Mouse (Mus musculus): Measurements from ENCODE around the gene Pgam2. TPM values are rescaled to one million over a fixed set of nuclear protein-coding genes. Genes with fewer than 3 reads are reported as not detected.

The Pgam2 gene
- total RNA-seq (2021) = 1,000 to 10,000 TPM; 1,561 to 1,711 TPM
- long read RNA-seq, experiment 1, transcript Pgam2-201 (3 exons, 840 nt) = major isoform, 1,683 of 1,789 reads
- long read RNA-seq, experiment 1, partial matches to known transcripts = 96 of 1,789 reads
- long read RNA-seq, experiment 1, other reads (novel, unspliced or antisense) = 10 of 1,789 reads
- long read RNA-seq, experiment 2, transcript Pgam2-201 (3 exons, 840 nt) = major isoform, 1,469 of 1,580 reads
- long read RNA-seq, experiment 2, partial matches to known transcripts = 105 of 1,580 reads
- long read RNA-seq, experiment 2, other reads (novel, unspliced or antisense) = 6 of 1,580 reads

- no peak for DNase-seq (ENCODE audit: low spot score in 2 of 2)
Measured at GRCm38 (mm10) chr11:5803551-5803981, at the start of gene Pgam2. Pgam2 (minus strand) TSS chr11:5803733.

GRCm38 (mm10) chr11:5852314-5852713, 48.8 kb upstream of the Pgam2 start:
- no peak for DNase-seq (ENCODE audit: low spot score in 2 of 2)

DNA sequence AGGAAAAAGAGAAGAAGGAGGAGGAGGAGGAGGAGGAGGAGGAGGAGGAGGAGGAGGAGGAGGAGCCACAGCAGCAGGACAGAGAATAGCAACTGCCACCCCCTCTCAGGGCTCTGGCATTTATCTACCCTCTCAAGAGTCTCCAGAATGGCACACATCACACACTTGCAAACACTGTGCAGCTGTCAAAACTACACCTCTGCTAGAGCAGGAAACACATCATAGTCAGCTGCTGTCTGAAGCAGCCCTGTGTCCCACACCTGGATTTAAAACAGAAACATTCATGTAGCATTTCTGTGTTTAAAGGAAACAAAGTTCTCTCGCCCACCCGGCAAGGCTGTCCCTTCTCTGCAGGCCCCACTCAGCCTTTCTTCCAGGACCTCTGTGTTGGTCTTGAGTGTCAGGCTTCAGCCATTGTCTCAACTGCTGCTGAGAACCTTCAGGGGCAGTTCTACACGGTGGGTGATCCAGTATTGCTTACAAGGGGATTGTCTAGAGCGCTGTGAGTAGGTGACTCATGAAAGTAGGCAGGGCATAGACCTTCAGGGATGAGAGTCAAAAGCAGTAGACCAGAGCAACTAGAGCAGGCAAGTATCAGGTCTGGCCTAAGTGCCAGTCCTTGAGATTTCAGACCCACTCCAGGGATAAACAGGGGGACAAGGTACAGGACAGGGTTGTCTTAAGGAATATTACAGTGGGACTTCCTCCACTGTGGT, 47.6 kb upstream of the Pgam2 start:
- DNase-seq (ENCODE audit: low spot score in 2 of 2) = no peak

DNA sequence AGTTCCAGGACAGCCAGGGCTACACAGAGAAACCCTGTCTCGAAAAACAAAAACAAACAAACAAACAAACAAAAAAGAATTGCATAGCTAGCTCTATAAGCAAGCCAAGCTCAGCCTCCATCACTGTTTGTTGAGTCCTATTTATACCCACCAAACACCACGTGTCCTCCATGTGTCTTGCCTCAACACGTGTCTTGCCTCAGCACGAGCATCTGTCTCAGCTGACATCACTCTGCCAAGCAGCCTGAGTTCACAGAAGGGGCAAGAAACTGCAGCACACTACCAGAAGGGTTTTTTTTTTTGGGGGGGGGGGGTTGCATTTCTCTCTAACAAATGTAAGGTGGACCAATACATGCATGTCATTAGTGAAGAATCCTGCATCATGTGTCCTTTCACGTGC, 46.9 kb upstream of the Pgam2 start:
- DNase-seq (ENCODE audit: low spot score in 2 of 2) = no peak

DNA sequence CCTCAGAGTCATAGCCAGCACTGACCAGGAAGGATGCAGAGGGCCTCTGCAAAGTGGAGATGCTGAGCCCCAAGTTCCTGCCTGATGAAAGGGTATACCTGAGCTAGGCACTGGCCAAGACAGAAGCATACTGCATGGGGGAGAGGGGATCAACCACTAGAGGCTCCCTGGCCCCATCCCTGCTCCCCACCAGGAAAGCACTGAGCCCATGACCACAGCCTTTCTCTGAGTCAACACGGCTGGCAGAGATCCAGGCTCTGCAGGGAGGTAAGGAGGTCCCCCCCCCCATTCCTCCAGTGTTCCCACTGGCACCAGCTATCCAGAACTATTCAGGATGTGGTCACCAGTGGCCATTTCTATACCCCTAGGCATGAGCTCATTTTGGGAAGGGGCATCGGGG, 45.8 kb upstream of the Pgam2 start:
- DNase-seq (ENCODE audit: low spot score in 2 of 2) = no peak

- DNase-seq (ENCODE audit: low spot score in 2 of 2) = peak in 1 of 2 experiments; percentile 57
Measured at GRCm38 (mm10) chr11:5848741-5849140, 45.2 kb upstream of the Pgam2 start.

- no peak for DNase-seq (ENCODE audit: low spot score in 2 of 2)
Measured at GRCm38 (mm10) chr11:5846639-5847345, 43.3 kb upstream of the Pgam2 start.

- no peak for DNase-seq (ENCODE audit: low spot score in 2 of 2)
Measured at GRCm38 (mm10) chr11:5843131-5843530, 39.6 kb upstream of the Pgam2 start.

DNA sequence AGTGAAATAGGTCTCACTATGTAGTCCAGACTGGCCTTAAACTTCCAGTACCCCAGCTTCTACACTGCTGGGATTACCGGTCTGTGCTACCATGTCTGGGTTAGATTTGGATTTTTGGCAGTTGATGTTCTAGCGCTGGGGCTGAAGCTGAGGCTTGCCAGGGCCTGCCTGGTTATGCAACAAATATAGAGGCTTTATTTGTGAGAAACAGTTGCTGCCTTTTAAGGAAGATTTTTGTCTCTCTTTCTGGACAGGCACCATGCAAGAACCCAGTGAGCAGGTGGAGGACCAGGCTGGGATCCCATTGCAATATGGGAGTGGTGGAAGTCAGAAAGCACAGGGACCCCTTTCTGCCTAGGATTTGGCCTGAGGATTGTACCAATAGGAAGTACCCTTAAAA, 38.2 kb upstream of the Pgam2 start:
- no peak for DNase-seq (ENCODE audit: low spot score in 2 of 2)

- no peak for DNase-seq (ENCODE audit: low spot score in 2 of 2)
Measured at GRCm38 (mm10) chr11:5840346-5840745, 36.8 kb upstream of the Pgam2 start.

- peak; percentile 85 to 92 for DNase-seq (ENCODE audit: low spot score in 2 of 2)
Measured at GRCm38 (mm10) chr11:5837251-5838246, 34.0 kb upstream of the Pgam2 start, which contains the start of gene Polm. Polm (minus strand) TSS chr11:5838016.

DNA sequence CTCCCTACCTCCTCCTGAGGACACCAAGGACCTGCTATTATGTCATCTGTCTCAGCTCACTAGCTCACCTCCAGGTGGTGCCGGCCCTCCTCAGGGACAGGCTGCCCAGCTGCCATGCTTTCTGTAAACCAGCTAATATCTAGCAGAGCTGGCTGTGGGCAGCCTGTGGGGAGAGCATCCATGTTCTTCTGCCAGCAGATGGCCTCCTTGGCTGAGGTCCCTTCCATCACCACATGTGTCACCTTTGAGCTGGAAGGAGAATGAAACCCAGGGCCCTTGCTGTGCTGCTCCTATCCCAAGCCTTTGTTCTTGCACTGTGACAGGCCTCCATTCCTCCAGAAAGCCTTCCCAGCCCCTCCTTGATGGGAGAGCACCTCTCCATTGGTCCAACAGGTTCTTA, 32.6 kb upstream of the Pgam2 start:
- DNase-seq (ENCODE audit: low spot score in 2 of 2) = no peak

GRCm38 (mm10) chr11:5835057-5835456, 31.5 kb upstream of the Pgam2 start:
- no peak for DNase-seq (ENCODE audit: low spot score in 2 of 2)

GRCm38 (mm10) chr11:5834506-5834905, 31.0 kb upstream of the Pgam2 start:
- no peak for DNase-seq (ENCODE audit: low spot score in 2 of 2)

DNA sequence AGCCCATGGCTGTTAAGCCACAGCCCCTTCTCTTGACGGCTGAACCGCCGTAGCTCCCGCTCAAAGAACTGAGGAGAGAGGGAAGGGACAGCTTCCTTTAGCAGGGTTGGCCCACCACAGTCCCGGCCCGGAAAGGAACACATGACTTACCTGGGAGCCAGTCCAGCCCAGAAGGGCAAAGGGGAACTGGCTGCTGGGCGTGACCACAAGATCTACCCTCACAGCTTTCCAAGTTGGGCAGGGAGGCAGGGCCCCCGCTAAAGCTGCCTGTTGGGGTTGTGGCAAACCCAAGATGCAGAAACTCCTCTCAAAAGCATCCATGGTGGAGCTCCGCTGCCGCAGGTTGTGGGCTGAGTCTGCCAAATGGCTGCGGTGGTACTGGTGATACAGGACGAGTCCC, 25.8 kb upstream of the Pgam2 start:
- DNase-seq (ENCODE audit: low spot score in 2 of 2) = no peak

- DNase-seq (ENCODE audit: low spot score in 2 of 2) = no peak
Measured at GRCm38 (mm10) chr11:5828509-5829191, 25.1 kb upstream of the Pgam2 start.

GRCm38 (mm10) chr11:5827931-5828330, 24.4 kb upstream of the Pgam2 start:
- DNase-seq (ENCODE audit: low spot score in 2 of 2) = no peak

- DNase-seq (ENCODE audit: low spot score in 2 of 2) = no peak
Measured at GRCm38 (mm10) chr11:5825432-5825831, 21.9 kb upstream of the Pgam2 start.

DNA sequence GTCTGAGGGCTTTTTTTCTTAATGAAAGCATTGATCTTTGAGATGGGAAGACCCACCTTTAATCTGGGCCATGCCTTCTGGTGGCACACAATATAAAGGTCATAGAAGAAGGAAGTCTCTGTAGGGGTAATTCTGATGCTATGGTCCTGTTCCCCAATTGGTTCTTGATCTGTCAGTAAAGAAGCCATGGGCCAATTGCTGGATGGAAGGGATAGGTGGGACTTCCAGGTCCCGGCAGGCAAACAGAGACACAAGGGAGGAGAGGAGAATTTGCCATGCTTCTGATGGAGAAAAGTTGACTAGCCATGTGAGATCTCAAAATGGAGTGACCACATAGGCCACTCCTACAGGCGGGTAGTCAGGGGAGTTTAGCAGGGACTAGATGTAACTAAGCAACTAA, 15.7 kb upstream of the Pgam2 start:
- DNase-seq (ENCODE audit: low spot score in 2 of 2) = no peak

DNA sequence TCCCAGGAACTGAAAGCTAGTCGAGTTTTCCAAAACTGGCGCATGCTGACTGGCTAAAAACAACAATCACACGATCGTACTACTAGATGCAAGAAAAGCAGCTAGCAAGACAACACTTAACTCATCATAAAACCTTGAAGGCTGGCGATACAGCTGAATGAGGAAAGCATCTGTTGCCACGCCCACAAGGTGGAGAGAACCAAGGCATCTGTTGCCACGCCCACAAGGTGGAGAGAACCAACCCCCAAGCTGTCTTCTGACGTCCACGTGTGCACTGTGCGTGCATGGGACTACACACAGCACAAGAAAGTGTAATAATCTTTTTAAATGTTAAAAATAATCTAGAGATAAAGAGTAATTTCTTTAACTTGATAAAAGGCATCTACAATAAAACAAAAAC, 9.8 kb upstream of the Pgam2 start:
- DNase-seq (ENCODE audit: low spot score in 2 of 2) = no peak
